Mouse (Mus musculus): ENCODE measurements around the gene Mapk1ip1l.
"Not testable (repeated sequence)": the region's sequence is repeated elsewhere in the genome, so short reads cannot be mapped to it uniquely, and the experiment has no call there.

Gene Mapk1ip1l

DNA sequence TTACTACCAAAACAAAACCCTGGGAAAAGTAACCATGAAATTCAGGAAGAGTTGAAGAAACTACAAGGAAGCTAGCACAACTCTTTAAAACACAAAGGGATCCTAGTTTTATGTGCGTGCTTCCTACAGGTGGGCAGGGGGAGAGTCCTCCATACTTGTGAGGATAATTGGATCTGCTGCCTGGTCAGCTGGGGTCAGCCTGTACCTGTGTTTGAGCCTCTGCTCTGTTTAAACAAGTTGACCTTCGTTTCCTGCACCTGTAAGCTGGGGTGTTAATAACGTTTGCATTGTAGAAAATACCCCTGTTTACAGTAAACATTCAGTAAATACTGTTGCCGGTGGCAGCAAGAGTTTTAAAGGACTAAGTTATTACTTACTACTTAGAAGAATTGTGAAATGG, 7.9 kb downstream of the Mapk1ip1l start:
- no peak for DNase-seq

DNA sequence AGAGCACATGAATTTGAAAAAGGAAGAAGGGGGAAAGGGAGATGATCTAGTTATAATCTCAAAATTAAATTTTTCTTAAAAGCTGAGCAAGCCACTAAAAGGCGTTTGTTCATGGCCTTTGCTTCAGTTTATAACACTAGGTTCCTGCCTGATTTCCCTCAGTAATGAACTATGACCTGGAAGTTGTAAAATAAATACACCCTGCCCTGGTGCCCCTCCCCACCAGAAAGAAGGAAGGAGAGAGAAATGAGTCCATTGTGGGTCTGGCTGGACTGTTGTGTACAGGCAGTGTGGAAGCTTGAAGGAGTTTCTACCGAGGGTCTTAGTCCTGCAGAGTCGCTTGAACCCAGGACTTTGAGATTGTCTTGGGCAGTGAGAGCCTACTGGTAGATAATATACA, 9.6 kb downstream of the Mapk1ip1l start:
- no peak for DNase-seq

DNA sequence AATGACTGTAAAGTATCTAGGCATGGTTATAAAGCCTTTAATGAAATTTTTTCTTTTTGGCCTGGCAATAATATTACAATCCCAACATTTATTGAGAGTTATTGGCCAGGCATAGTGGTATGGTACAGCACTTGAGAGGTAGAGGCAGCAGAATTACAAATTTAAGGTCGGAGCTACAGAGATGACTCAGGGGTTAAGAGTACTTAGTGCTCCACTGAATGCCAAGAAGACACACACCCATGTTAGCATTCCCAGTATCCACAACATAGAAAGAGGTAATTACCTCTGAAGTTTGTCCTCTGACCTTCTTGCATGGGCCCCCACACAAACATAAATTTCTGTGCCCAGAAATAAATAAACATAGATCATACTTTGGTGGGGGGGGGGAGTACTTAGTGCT, 11.0 kb downstream of the Mapk1ip1l start:
- no peak for DNase-seq

DNA sequence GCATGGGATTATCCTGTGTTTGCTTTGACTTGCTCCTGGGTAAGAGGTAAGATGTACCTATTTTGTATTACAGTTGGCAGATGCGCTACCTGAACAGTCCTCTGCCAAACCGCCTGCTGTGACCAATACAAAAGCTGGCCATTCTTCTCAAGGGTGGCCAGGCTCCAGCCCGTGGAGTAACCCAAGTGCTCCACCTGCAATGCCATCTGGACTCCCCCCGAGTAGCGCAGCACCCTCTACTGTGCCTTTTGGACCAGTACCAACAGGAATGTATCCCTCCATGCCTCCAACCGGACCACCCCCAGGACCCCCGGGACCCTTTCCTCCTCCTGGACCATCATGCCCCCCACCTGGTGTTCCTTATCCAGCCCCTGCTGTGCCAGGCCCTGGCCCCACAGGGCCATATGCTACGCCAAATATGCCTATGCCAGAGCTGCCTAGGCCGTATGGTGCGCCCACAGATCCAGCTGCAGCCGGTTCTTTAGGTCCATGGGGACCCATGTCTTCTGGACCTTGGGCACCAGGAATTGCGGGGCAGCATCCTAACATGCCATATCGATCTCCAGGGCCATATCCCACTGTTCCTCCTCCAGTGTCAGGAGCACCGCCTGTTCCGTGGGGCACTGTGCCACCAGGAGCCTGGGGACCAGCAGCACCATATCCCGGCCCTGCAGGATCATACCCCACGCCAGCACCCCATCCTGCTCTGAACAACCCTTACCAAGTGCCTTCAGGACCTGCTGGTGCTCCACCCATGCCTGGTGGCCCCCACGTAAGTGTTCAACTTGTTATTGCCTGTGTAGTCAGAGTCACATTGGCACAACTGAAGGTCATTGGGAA, 12.5 kb downstream of the Mapk1ip1l start:
- no peak for DNase-seq

DNA sequence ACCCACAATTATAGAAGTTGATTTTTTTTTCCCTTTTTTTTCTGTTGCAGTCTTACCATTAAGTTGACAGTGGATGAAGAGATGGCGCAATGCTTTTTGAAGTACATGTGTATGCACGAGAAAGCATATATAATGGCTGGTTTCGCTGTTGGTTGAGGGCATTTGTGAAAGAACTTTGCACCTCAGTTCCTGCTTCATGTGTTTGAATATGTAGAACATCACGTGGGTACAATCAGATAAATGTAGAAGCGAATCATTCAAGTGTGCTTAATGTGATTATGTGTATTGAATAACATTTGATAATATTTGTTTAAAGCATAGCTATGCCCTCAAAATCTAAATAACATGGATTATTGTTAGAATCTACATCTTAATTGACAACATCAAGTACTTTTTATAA, 21.3 kb downstream of the Mapk1ip1l start:
- no peak for DNase-seq

DNA sequence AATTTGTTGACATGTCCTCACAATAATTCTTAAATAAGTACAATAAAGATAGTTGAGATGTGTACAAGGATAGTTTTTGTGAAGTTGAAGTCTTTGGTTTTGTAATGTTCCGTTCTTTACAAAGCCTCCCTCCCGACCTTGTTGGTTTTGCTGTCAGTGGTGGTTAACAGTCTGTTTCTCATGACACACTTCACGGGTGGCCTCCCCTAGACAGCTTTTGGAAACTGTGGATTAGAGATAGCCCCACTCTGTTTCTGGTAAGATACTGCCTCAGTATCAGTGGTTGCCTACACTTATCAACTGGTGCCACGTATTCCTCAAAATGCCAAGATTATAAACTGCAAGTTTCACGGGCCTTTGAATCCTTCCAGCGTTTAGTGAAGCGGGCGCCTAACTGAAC, 23.5 kb downstream of the Mapk1ip1l start:
- DNase-seq, result not testable (repeated sequence)

DNA sequence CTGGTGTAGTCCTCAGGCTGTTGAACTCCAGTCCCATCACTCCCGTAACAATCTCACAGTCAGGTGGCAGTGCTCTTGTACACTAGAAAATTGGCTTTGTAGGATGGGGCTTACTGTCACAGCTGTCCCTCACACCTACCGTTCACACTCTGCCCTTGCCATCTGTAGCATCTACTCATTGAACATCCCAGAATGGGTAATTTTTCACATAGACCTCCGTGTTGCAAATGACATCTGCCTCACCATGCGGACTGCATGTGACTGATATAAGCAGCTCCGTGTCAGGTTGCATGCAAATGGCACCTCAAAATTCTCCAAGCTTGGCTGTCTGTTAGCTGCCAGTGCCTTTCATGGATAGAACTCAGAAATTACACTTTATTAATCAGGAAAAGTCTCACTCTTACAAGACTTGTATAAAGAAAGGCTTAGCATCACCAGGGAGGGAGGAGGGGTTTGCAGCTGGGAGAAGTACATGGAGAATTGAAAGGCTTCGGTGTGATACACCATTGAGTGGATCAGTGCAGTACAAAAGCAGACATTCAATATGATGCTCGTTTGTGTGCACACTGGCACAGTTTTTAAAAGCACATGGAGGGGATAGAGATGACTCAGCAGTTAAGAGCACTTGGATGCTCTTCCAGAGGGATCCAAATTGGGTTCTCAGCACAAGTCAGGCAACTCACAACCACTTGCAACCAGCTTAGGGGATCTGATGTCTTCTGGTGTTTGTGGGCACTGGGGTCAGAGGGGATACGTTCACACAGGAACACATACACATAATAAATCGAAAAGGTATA, 28.1 kb downstream of the Mapk1ip1l start:
- no peak for DNase-seq

DNA sequence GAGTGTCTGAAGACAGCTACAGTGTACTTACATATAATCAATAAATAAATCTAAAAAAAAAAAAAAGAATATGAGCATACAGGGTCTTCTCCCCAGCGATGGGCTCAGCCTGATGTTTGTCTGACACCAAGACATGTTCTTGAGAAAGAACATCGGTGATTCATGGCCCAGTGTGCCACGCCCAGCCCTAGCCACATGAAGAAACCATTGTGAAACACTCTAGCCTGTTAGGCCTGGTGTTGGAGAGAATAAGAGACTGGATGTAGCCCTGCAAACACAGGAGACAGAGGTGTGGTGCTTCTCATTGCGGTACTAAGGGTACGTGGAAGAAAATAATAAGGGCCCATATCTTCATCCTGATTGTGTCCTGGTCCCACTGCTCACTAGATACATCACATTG, 29.3 kb downstream of the Mapk1ip1l start:
- DNase-seq, result no peak

DNA sequence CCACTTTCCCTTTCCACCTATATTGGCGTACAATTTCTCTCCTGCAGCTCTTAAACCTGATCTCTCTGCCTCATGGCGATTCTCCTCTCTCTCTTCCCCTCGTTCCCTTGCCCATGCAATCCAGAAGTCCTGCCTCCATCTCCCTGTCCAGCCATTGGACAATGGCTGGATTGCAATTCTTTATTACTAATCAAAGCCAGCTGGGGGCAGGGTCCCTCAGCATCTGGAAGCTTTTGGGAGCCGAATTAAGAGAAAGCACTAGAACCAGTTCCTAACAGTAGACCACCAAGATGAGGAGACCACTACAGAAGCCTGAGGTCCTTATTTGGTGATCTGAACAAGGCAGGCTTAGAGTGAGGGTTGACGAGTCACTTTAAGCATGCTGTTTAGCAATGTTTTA, 33.9 kb downstream of the Mapk1ip1l start:
- DNase-seq, result no peak

DNA sequence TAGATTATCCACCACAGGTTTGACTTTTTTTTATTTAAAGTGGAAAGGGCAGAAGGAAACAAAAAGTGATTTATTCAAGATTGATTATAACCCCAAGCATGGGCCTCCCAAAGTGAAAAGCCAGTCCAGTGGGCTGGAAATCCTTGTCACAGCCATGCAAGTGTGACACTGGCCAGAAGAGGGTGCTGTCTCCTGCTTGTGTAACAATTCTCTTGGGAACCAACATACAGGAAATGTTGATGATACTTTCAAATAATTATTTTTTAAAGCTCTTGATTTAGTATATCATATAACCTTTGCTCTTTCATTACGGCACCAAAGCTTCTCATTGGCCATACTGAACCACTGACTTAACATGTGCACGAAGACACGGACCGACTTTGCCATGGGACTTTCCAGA, 36.8 kb downstream of the Mapk1ip1l start:
- peak; percentile 71 for DNase-seq

DNA sequence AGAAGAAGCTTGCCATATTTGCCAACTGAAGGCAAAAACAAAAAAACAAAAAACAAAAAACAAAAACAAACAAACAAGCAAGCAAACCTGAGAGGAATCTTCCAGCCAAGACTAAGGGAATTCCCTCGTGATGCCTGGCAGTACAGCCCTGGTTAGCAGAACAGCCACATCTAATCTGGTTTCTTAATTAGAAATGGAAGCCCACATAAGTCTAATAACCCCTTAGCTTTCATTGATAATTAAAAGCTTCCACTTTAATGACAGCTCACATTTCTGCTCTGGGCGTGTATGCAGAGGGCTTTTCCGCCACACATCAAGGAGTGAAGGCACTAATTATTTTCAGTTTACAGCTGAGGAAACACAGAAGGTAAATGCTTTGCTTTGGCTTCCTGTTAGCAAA, 37.2 kb downstream of the Mapk1ip1l start:
- DNase-seq, result no peak

DNA sequence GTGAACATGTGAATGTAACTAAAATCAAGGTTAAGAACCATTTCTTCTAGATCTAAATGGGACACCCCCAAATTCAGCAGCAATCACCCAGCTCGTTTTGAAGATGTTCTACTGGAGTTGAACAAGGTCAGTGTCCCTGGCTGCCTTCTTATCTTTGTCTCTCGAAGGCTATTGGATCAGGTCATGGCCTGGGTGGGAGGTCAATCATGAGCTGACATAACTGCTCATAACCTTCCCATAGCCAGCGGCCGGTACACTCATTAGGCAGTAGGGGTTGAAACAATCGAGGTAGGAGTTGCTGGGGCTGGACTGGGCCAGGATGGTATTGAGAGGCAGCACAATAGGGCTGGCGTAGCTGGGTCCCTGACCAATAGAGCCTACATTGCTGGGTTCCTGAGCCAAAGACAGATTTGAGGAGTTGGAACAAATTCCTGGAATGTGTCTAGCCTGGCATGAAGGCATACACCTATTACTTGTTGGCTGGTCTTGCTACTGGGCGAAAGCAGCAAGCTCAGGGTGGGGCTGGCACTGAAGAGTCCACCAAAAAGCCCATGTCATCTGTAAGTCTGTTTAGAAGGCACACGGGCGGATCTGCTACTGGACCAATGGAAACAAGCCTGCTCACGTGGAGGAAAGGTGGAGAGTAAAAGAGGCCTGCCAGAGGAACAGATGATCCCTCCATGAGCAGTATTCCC, 42.3 kb downstream of the Mapk1ip1l start:
- no peak for DNase-seq

DNA sequence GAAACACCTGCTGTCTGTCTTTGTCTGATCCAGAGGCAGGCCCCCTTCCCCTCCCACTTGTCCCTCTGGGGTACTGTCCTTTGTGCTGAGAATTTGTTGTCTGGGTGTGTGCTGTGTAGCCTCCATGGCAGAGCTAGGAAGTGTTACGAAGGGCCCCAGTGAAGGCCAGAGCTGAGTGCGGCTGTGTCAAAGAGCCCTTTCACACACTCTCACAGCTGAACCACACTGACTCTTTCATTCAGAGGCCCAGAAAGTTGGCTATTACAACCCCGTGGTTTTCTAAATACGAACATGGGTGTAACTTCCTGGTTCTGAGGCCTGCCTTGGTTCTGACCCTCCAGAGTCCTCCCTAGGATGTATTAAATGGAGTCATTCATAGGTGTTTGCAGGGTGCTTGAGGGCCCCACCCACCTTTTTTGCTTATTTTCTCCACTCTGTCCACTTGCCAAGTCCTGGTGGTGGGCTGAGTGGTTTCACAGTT, 43.8 kb downstream of the Mapk1ip1l start:
- DNase-seq, result no peak

DNA sequence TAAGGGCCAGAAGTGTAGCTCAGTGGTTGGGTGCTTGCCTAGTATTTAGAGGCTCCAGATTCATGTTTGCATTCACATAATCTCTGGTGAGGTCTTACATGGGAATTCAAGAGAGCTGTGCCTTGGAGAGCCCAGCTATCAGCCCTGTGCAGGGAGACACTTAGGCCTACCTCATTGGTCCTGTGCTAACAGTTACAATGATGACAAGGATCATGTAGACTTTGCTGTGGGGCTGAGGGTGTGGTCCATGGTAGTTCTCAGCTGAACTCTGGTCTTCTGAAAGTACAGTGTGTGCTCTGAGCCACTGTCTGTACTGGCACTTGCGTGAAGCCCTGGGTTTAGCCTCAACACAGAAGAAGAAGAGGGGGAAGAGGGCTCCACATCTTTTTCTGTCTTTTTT, 48.6 kb downstream of the Mapk1ip1l start:
- no peak for DNase-seq

DNA sequence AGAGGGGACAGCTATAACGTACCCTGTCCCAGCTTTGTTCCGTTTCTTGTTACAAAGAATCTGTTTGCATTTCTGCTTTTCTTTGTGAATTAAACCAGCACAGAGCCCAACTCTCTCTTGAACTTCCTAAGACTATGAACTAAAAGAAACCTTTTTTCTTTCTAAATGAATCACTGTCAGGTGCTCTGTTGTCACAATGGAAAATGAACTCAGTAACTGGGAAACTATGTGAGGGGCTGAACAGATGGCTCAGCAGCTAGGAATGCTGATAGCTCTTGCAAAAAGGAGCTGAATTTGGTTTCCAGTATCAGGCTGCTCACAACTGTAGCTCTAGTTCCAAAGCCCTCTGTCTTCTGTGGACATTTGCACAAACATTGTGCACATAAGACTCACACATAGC, 52.9 kb downstream of the Mapk1ip1l start:
- DNase-seq, result no peak

DNA sequence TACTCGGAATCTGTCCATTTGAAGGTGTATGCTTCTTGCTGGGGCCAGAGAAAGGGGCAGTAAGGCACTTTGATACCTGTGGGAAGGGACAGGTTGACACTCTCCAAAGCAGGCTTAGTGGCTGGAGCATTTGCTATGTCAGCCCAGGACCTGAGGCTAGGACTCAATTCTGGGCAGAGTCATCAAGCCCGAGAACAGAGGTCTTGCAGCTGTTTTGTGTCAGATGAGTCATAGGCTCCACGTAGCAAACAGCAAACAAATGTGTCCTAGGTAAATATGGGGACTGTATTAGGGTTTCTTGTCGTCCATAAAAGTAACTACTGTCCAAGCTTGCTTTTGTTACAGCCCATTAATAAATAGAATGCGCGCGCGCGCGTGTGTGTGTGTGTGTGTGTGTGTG, 54.2 kb downstream of the Mapk1ip1l start:
- DNase-seq, result no peak

DNA sequence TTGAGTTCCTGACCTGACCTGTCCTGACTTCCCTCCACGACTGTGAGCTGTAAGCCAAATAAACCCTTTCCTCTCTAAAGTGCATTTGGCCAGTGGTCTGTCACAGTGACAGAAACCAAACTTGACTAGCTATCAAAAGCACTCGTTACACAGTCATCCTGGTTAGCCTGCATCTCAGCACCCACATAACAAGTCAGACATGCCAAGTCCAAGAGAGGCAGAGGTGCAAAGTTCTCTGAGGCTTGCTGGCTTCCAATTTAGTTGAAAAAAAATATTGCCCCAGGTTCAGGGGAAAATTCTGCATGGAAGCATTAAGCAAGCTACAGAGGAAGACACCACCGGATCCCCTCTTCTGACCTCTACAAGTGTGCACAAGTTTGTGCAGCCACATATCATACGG, 55.2 kb downstream of the Mapk1ip1l start:
- no peak for DNase-seq

DNA sequence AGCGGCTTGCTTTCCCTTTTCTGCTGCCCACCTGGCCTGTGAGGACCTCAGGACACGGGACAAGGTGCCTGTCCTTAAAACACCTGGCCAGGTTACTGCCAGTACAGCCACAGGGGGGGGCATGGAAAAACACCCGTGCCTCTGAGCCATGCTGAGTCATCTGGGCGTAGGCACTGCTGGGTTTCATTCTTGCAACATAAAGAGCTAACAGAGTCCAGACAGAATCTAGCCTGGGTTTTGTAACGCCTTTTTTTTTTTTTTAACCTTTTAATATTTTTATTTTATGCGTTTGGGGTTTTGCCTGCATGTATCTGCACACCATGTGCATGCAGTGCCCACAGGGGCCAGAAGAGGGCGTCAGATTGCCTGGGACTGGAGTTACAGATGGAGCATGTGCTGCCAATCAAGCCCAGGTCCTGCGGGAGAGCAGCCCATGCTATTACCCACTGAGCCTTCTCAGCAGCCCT, 56.1 kb downstream of the Mapk1ip1l start:
- peak; percentile 25 for DNase-seq

DNA sequence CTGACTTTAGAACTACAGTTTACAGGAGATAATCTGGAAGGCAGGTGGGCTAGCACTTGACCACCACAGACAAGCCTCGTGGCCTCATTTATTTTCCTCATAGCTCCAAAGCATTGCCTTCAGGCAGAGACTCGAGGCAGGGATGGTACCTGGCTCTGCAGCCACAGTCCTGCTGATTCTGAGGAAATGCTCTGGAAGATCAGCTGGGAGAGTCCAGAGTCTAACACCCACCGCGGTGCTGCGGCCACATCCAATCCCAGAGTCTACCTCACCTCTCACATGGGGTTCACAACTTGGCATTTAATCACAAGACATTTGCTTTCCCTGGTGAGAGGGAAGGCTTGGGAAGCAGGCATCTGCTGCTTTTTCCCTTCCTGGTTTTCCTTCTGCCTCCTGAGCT, 56.9 kb downstream of the Mapk1ip1l start:
- no peak for DNase-seq

DNA sequence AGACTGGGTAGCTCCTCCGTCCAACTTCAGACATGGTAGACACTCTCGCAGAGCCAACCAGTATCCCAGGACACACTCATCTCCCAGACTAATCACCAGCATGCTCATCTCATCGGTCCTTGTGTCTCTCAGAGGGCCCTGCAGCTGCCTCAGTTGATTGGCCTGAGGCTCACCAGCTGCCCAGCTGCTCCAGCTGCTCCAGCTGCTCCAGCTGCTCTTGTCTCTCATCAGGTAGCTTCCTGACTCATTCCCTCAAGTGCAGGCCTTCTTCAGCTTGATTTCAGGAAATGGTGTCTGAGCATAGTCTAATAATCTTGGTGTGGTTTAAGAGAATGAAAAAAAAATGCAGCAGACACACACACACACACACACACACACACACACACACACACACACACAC, 58.6 kb downstream of the Mapk1ip1l start:
- DNase-seq, result no peak

DNA sequence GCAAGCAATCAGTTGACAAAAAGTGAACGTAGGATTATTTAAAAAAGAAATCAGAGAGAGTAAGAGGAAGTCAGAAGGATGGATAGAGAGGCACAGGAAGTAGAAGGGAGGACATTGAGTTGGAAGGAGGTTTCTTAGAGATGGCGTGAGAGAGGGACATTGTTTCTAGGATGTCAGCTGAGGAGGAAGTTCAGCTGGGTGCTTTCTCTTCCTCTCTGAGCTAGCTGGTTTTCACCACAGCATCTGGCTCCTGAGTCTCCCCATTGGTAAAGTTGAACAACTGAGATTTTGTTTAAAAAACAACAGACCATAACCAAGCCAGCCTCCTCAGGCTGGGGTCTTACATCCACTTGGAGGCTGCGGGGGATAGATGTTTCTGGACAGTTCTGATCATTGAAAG, 61.5 kb downstream of the Mapk1ip1l start:
- no peak for DNase-seq

DNA sequence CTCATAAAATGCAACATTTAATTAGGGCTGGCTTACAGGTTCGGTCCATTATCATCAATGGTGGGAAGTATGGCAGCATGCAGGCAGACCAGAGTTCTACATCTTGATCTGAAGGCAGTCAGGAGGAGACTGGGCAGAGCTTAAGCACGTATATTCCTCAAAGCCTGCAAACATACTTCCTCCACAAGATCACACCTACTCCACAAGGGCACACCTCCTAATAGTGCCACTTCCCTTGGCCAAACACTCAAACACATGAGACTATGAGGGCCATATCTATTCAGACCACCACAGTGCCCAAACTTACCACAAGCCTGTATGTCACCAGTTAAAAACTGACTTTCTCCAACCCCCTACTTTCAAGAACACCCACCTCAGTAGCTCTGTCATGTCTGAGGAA, 63.4 kb downstream of the Mapk1ip1l start:
- DNase-seq, result no peak

DNA sequence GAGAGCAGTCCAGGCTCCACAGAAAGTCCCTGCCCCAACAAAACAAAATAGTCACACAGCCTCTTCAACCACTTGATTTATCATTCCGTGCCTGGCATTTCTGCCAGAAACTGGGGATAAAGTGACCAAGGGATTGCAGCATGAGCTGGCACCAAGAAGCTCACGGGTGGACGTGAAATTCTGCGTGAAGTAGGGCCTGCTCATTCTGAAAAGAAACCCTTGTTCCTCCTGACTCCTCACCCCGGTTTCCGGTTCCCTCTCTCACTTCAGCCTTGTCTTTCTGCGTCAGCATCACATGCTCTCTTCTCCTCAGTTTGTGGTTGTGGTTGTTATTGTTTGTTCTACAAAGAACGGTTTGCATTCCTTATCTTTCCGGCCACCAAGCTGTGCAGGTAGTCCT, 63.8 kb downstream of the Mapk1ip1l start:
- DNase-seq, result no peak
